Mouse (Mus musculus) brain, embryonic 14.5 days (tissue): ENCODE results near the gene Fads3. TPM values are rescaled to one million over a fixed set of nuclear protein-coding genes. Genes with fewer than 3 reads are reported as not detected.
A peak's percentile ranks its signal among the peaks of the same experiment; 100 is the strongest.

Source experiments
- DNase-seq: peaks from one replicate; pipeline ENCODE4 v3.0.0-alpha.2; 2011; ENCODE audit warnings: low read depth
- CTCF ChIP-seq: fragments of 200-500 bp; IDR thresholded peaks from 2 replicates; pipeline ENCODE4 v1.5.1; 2012; ENCODE audit warnings: inconsistent platforms, mild to moderate bottlenecking, moderate library complexity, borderline replicate concordance; ENCODE audit not compliant: insufficient read depth, insufficient read length; ENCODE audit errors: extremely low read depth
- POLR2A ChIP-seq: fragments of 200-500 bp; IDR thresholded peaks from 2 replicates; pipeline ENCODE4 v1.6.1; 2012; ENCODE audit warnings: mild to moderate bottlenecking, inconsistent platforms, borderline replicate concordance; ENCODE audit not compliant: poor library complexity, insufficient read depth, insufficient read length, severe bottlenecking; ENCODE audit errors: extremely low read depth
- polyA plus RNA-seq: library from polyadenylated mRNA; depleted of rRNA; stranded (reverse); fragments of >200 nt; gene quantifications from 2 replicates; pipeline ENCODE4 v1.2.3, GENCODE M21; 2012

The Fads3 gene
- polyA plus RNA-seq, 1 experiment = 42.8 TPM

DNA sequence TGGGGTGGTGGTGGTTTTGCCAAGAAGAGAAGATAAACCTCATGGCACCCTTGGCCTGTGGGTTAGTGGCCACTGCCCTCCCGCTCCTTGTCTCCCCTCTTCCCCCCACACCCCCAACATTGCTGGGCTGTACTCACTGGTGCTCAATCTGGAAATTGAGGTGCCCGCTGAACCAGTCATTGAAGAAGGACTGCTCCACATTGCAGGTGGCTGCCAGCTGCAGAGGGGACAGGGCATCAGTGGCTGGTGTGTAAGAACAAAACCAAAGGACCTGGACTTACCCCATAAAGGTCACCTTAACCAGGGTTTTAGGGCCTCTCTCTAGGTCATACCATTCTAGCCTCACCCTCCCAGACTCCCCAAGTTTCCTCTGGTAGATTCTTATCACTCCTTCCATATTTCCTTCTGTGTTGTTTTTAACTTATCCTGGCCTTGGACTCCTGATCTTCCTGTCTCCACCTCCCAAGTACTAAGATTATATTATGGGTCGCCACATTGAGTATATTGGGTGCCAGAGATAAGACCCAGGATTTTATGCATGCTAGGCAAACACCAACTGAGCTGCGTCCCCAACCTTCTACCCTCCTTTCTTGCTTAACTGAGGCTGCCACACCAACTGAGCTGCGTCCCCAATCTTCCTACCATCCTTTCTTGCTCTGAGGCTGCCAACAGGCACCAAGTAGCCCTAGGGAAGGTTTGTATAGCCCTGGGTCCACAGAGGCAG is 24.3 kb downstream of the Fads3 start:
- TF ChIP-seq CTCF (no peak), POLR2A (no peak)
- no peak for DNase-seq

DNA sequence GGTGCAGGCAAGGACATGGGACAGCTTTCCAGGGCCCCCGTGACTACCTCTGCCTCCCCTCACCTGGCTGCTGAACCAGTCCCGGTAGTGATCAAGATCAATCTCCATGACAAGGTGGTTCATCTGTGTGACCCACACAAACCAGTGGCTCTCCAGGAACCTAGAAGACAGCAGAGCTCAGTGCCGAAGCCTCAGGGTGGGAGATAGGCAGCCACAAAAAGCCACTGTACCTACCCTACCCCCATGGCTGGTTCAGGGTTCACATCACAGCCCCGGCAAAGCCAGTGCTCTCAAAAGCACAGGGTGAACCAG is 24.8 kb downstream of the Fads3 start:
- TF ChIP-seq CTCF (no peak), POLR2A (no peak)
- DNase-seq = no peak

DNA sequence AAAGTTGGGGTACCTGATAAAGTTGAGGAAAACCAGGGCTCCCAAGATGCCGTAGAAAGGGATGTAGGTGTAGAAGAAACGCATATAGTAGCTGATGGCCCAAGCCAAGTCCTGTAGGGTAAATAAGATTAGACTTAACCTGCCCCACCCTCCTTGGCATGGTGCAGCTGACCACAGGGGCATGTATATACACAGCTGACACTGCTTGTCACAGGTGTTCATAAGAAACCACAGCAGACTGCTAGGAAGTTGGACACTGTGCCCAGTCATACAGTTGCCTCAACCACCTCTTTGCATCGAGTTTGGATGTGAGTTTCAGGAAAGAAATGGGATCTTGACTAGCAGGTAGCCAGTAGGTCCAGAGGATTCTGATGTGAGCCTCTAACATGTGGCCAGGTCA is 25.1 kb downstream of the Fads3 start:
- DNase-seq = no peak
- TF ChIP-seq CTCF (no peak), POLR2A (no peak)

DNA sequence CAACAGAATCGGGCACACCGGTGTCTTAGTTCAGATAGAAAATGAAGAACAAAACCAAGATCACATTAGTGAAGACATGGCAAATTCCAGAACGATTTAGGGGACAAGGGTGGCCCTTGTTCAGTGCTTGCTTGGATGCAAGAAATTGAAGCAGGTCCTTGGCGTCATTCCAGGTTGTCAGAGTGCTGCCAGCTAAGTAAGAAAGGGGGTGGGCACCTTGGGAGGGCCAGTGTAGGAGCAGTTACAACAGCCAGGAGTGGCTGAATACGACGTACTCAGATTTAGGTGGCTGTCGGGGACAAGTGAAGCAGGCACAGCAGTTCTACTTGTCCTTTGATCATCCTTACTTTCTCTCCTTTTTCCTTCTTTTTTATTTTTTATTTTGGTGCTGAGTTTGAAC is 26.3 kb downstream of the Fads3 start:
- TF ChIP-seq CTCF = no peak
- no peak for TF ChIP-seq POLR2A
- peak; percentile 93 for DNase-seq

DNA sequence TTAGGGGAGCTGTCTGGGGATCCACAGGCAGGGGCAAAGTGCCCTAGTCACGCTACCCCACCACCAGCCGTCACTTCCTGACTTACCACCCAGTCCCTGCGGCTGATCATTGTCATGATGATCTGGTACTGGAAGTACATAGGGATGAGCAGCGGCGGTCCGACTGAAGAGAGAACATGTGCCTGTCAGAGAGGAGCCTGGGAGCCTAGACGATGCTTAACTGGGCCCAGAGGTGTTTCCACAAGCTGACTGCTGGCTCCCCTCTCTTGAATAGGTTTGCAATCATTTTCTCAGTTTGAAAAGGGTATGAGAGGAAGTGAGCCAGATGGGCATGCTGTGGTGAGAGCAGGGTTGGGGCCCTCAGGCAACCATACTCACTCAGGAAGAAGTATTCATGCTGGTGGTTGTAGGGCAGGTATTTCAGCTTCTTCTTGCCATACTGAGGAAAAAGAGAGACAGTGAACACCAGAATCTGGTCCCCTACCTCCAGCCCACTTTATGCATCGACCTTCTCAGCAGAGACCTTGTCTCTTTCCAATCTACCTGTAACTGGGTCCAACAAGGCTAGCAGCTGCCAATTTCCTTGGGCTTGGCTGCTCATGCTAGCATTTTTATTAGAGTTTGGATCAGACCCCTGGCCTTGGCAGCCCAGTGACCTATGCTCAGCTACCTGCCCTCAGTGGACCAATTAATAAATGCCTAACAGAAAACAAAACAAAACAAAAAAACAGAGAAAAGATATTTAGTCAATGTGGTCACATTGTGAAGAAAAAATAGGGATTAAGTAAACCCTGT is 29.0 kb downstream of the Fads3 start:
- TF ChIP-seq POLR2A (no peak), CTCF (no peak)
- DNase-seq = no peak

DNA sequence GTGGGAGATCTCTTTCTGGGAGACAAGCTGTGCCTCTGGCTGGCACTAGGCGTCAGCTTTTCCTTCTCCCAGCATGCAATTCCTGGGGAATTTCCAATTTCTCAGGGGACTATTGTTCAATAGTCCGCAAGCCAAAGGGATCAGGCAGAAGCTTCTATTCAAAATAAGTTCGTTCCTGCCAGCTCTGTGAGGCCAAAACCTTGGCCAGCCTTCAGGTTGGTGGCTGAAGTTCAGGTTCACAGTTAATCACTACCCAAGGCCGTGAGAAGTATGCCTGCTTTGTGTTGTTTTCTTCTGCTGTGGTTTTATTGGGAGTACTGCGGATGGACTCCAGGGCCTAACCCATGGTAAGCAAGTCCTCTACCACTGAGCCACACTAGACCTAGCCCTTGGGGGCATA is 29.8 kb downstream of the Fads3 start:
- DNase-seq = peak; percentile 89
- TF ChIP-seq CTCF = no peak
- TF ChIP-seq POLR2A = no peak

DNA sequence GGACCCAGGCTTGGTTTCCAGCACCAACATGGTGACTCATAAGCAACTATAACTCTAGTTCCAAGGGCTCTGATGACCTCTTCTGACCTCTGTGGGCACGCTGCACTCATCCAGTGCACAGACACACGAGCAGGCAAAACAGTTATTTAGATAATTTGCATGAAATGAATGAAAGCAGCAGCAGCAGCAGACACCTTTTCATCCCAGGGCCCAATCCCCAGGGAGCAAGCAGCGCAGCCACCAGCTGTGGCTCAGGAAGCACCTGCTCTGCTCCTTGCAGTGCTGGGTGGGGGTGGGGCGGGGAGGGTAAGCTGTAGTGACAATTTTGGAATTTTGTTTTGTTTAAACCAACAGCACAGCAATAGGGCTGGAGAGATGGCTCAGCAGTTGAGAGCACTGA is 30.5 kb downstream of the Fads3 start:
- DNase-seq = peak; percentile 48

DNA sequence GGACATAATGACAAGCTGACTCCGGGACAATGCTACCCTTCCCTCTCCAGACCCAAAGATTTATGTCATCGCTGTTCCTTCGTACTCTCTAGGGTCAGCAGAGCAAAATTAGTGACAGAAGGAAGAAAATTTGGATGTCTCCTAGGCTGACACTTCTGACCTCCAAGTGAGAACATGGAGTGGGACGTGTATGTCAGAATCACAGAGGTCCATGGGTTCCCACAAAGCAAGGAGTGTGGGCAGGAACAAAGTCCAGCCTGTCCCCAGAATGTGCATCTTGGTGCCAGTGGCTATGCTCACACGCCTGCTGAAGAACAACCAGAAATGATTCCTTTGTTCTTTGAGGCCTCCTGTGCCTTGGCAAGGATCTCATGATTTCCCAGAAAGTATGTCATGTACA is 31.8 kb downstream of the Fads3 start:
- no peak for TF ChIP-seq POLR2A
- TF ChIP-seq CTCF = no peak
- DNase-seq = no peak

More for the DNA sequence above, 30.5 kb downstream of the Fads3 start:
- no peak for TF ChIP-seq POLR2A
- TF ChIP-seq CTCF = no peak

DNA sequence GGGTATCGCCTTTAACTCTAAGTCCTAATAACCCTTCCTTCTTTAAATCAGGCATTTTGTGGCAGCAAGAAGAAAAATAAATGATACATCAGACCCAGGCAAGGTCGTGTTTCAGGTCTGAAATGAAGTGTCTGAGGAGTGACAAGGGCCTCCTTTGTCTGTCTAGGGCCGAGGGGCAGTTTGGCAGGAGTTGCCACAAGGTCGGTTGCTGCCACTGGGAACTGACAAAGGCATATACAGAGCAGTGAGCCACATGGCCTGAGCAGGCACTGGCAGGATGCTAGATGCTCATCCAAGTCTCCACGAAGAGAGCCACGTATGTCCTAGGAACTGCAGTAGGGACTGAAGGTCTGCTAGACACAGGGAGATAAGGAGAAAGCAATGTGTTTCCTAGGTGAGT is 37.0 kb downstream of the Fads3 start:
- no peak for DNase-seq
- TF ChIP-seq CTCF (no peak), POLR2A (no peak)

DNA sequence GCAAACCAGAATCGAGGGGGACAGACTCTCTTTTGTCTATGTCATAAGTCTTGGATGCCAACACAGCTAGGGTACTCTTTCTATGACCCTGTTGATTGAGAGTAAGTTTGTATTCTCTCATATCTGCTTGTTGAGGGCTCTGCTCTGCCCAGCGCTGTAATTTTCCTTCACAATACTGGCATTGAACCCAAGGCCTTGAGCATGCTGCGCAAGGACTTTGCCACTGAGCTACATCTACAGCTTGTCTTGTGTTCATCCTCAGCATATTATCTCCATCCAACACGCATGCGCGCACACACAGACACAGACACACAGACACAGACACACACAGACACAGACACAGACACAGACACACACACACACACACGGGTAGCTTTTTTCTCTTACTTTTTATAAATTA is 39.0 kb downstream of the Fads3 start:
- no peak for TF ChIP-seq POLR2A
- TF ChIP-seq CTCF = no peak
- no peak for DNase-seq

DNA sequence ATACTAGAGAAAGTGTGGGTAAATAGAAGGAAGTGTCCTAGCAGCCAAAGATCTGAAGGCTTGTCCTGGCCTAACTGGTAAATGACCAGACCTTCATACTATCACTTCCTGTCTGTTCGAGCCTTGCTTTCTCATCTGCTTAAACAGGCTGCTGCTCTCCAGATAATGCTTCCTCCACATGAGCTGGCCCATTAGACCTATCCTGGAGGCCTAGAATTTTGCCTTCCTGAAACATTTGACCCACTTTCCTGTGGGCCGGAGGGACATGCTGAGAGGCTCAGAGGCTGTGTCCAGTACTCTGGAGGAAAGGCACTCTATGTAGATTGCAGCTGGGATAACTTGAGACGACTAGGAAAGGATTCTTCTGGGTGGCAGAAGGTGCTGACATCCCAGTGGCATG is 40.7 kb downstream of the Fads3 start:
- DNase-seq = no peak
- TF ChIP-seq POLR2A (no peak), CTCF (no peak)

DNA sequence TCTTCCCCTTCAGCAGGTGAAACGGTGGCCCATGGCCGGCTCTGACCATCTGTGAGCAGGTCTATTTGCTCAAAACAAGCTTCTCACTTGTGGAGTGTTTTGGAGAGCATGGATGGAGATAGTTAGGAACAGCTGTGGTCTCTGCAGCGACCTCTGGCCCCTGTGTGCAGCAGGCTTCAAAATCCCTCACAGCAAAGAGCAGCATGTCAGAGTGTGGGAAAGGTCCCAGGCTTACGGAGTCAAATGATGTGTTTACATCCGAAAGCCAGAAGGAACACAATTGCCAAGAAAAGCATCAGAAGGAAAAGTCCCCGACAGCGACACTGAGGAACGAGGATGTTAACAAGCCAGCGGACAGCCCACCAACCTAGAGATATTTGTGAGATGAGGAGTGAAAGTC is 44.1 kb downstream of the Fads3 start:
- peak; percentile 29 for DNase-seq
- no peak for TF ChIP-seq POLR2A
- no peak for TF ChIP-seq CTCF

DNA sequence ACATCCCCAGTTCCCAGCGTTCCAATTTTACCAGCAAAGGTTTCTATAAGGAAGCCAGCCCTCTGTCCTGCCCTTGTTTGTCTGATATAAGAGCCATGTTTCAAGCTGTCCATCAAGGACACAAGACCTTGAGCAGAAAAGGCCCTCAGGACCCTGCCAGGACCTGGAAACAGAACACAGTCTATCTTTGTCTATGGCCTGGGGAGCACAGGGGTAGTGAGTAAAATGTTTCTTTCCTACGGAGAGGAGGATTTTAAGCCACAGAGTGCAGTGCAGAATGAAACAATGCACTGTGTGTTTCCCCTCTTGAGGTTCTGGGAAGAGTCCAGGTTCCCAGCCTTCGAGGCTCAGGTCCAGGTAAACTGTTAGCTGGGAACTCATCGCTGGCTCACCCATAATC is 45.6 kb downstream of the Fads3 start:
- no peak for DNase-seq
- TF ChIP-seq POLR2A (no peak), CTCF (no peak)

DNA sequence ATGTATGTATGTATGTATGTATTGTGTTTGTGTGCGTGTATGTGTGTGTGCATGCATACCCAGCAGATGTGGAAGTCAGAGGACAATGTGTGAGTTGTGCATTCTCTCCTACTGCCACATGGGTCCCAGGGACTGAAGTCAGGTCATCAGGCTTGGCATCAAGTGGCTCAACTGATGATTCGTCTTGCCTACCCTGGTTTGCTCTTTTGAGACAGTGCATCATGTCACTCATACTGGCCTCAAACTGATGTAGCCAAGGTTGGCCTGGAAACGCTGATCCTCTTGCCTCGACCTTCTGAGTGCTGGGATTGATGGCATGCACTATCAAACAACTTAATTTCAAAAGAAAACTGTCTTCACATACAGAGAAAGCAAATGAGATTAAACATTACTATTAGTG is 52.5 kb downstream of the Fads3 start:
- TF ChIP-seq CTCF (no peak), POLR2A (no peak)
- DNase-seq = no peak
